Mouse (Mus musculus) liver, embryonic 15.5 days (tissue): ENCODE results near the gene G2e3. TPM values are rescaled to one million over a fixed set of nuclear protein-coding genes. Genes with fewer than 3 reads are reported as not detected.
A peak's percentile ranks its signal among the peaks of the same experiment; 100 is the strongest.

Experiments used
- ATAC-seq: fragments of 200-750 bp; cut with Nextera tagmentation; 2 replicates; pipeline ENCODE4 v1.8.0; 2017; ENCODE audit warnings: moderate number of reproducible peaks, mild to moderate bottlenecking, moderate library complexity; ENCODE audit not compliant: insufficient read depth
- H3K27ac ChIP-seq: fragments of 300-500 bp; sonication (generic); replicated peaks from 2 replicates; pipeline ENCODE4 v1.5.1; 2015; ENCODE audit warnings: mild to moderate bottlenecking, inconsistent platforms
- H3K27me3 ChIP-seq: fragments of 300-500 bp; sonication (generic); 2 replicates; pipeline ENCODE4 v1.6.1; 2015; ENCODE audit warnings: mild to moderate bottlenecking, inconsistent platforms
- H3K36me3 ChIP-seq: fragments of 300-500 bp; sonication (generic); replicated peaks from 2 replicates; pipeline ENCODE4 v1.6.1; 2015; ENCODE audit warnings: moderate library complexity, mild to moderate bottlenecking, inconsistent platforms
- H3K4me1 ChIP-seq: fragments of 300-500 bp; sonication (generic); replicated peaks from 2 replicates; pipeline ENCODE4 v1.6.1; 2015; ENCODE audit warnings: inconsistent platforms
- H3K4me2 ChIP-seq: fragments of 300-500 bp; sonication (generic); 2 replicates; pipeline ENCODE4 v1.6.1; 2015; ENCODE audit warnings: moderate library complexity, mild to moderate bottlenecking, inconsistent platforms
- H3K4me3 ChIP-seq: fragments of 300-500 bp; sonication (generic); replicated peaks from 2 replicates; pipeline ENCODE4 v1.5.1; 2015; ENCODE audit warnings: mild to moderate bottlenecking, inconsistent platforms
- H3K9ac ChIP-seq: fragments of 300-500 bp; sonication (generic); 2 replicates; pipeline ENCODE4 v1.6.1; 2015; ENCODE audit warnings: moderate library complexity, mild to moderate bottlenecking, inconsistent platforms
- H3K9me3 ChIP-seq: fragments of 300-500 bp; sonication (generic); replicated peaks from 2 replicates; pipeline ENCODE4 v1.6.1; 2016; ENCODE audit warnings: inconsistent platforms
- WGBS: fragments of 180-500 bp; shearing (Covaris S2); methylation state at CpG from one replicate; pipeline ENCODE4 v1.1.7; 2015; ENCODE audit warnings: mixed read lengths; ENCODE audit not compliant: insufficient replicate concordance; 5-methylcytosine and 5-hydroxymethylcytosine counted together
- polyA plus RNA-seq: library from polyadenylated mRNA; unstranded; fragments of >200 nt; fragmentation: Nextera tagmentation; extraction: Ambion mirVana; gene quantifications from 2 replicates; pipeline ENCODE4 v1.2.1, GENCODE M21; 2015

The G2e3 gene
- polyA plus RNA-seq, 1 experiment from 2014 or later, result 16.2 TPM

- H3K27ac ChIP-seq, result peak overlapping the region; percentile 81
- ATAC-seq, result no peak
- peak overlapping the region; percentile 80 for H3K9ac ChIP-seq
- H3K4me2 ChIP-seq, result peak overlapping the region; percentile 84
- peak overlapping the region; percentile 71 for H3K4me3 ChIP-seq
- 11% methylated on average over 6 of the region's 6 CpGs for WGBS
- H3K36me3 ChIP-seq, result peaks cover 32% of the 10 kb centered on the region
- H3K4me1 ChIP-seq, result peaks cover 7% of the 10 kb centered on the region
- no peaks in the 10 kb centered on the region for H3K27me3 ChIP-seq
- no peaks in the 10 kb centered on the region for H3K9me3 ChIP-seq
These were observed 30.0 kb downstream of the G2e3 start for GRCm38 (mm10) chr12:51377888-51378190.

GRCm38 (mm10) chr12:51399871-51400270 is 52.0 kb downstream of the G2e3 start:
- Histone ChIP-seq H3K36me3 (peaks cover 73% of the 10 kb centered on the region), H3K27me3 (no peaks in the 10 kb centered on the region), H3K27ac (no peak overlapping the region), H3K9me3 (no peaks in the 10 kb centered on the region), H3K4me2 (no peak overlapping the region), H3K4me3 (no peak overlapping the region), H3K9ac (no peak overlapping the region), H3K4me1 (no peaks in the 10 kb centered on the region)
- no peak for ATAC-seq
- WGBS, result 89% methylated on average over 6 of the region's 6 CpGs

GRCm38 (mm10) chr12:51402060-51402698 is 54.3 kb downstream of the G2e3 start:
- Histone ChIP-seq H3K27ac (no peak overlapping the region), H3K27me3 (no peaks in the 10 kb centered on the region), H3K4me3 (no peak overlapping the region), H3K9ac (no peak overlapping the region), H3K4me1 (no peaks in the 10 kb centered on the region), H3K4me2 (no peak overlapping the region), H3K36me3 (peaks cover 63% of the 10 kb centered on the region), H3K9me3 (no peaks in the 10 kb centered on the region)
- ATAC-seq, result no peak
- WGBS, result 72% methylated on average over 5 of the region's 5 CpGs

- no peaks in the 10 kb centered on the region for H3K4me1 ChIP-seq
- ATAC-seq, result no peak
- no peaks in the 10 kb centered on the region for H3K27me3 ChIP-seq
- no peak overlapping the region for H3K4me2 ChIP-seq
- no peak overlapping the region for H3K4me3 ChIP-seq
- H3K9me3 ChIP-seq, result no peaks in the 10 kb centered on the region
- no peak overlapping the region for H3K9ac ChIP-seq
- H3K36me3 ChIP-seq, result peaks cover 65% of the 10 kb centered on the region
- H3K27ac ChIP-seq, result no peak overlapping the region
- WGBS, result 61% methylated on average over 4 of the region's 4 CpGs
These were observed 56.2 kb downstream of the G2e3 start for GRCm38 (mm10) chr12:51403987-51404586.

GRCm38 (mm10) chr12:51411362-51411761 is 63.5 kb downstream of the G2e3 start:
- no peak for ATAC-seq
- 21% methylated on average over 4 of the region's 4 CpGs for WGBS
- Histone ChIP-seq H3K9me3 (no peaks in the 10 kb centered on the region), H3K4me1 (no peaks in the 10 kb centered on the region), H3K27me3 (no peaks in the 10 kb centered on the region), H3K9ac (no peak overlapping the region), H3K4me3 (no peak overlapping the region), H3K4me2 (no peak overlapping the region), H3K36me3 (peaks cover 53% of the 10 kb centered on the region), H3K27ac (no peak overlapping the region)

Other genes with a start within 250 kb of the G2e3 start
- 35.2 and 37.3 TPM in 2 replicates for gene Scfd1, start 29.4 kb downstream of the G2e3 start, polyA plus RNA-seq
- gene Coch, start 245.3 kb downstream of the G2e3 start, polyA plus RNA-seq, result 0.07 and 0.10 TPM in 2 replicates